Mouse (Mus musculus) bone marrow, adult 2 months (tissue): Measurements from ENCODE around the gene Pacrg.

ENCODE experiments used
- CTCF ChIP-seq: fragments of 200-500 bp; IDR thresholded peaks from 2 replicates; pipeline ENCODE4 v1.5.1; 2011; ENCODE audit warnings: low read length, control low read depth; ENCODE audit not compliant: control insufficient read depth, insufficient read depth
- POLR2A ChIP-seq: fragments of 200-500 bp; IDR thresholded peaks from 2 replicates; pipeline ENCODE4 v1.6.1; 2011; ENCODE audit warnings: low read depth, mild to moderate bottlenecking, control low read depth, low read length, borderline replicate concordance; ENCODE audit not compliant: control insufficient read depth

DNA sequence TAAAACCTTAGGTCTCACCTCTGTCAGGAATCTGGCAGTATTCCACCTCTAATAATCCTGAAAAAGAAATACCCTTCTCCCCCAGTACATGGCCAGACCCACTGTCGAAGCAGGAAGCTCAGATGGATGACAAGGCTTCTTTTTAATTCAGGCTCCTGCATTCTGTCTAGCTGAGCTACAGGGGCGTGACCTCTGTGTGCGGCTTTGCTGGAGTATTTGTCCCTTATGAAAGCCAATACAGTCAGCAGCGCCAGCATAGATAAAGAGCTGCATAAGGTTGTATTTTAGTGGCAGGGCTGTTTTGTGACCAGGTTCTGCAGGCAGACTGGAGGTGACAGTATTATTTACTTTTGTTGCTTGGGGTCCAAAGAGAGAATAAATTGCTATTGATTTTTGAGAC, 47.8 kb upstream of the Pacrg start:
- no peak for TF ChIP-seq CTCF
- TF ChIP-seq POLR2A, result no peak
